Mouse (Mus musculus) E14TG2a.4 (cell line): Measurements from ENCODE around the gene Ubash3b.

Experiments
- CTCF ChIP-seq: conservative IDR thresholded peaks from 2 replicates; pipeline ENCODE4 v1.5.1; 2014; ENCODE audit warnings: low read length
- NANOG ChIP-seq: IDR thresholded peaks from 2 replicates; pipeline ENCODE4 v1.6.1; 2014; ENCODE audit warnings: borderline replicate concordance, low read length, mixed read lengths
- POU5F1 ChIP-seq: IDR thresholded peaks from 2 replicates; pipeline ENCODE4 v1.6.1; 2014; ENCODE audit warnings: low read length, borderline replicate concordance

GRCm38 (mm10) chr9:41087831-41088383 lies 73.6 kb downstream of the Ubash3b start:
- TF ChIP-seq POU5F1: no peak
- TF ChIP-seq CTCF: no peak
- no peak for TF ChIP-seq NANOG
